Comparison of ENCODE assay signal across 7 mouse cellular contexts in genomic region chr12:28431832-28432728, GRCm38 (mm10).
DNase-seq lines count a peak whose midpoint lies in the region; ATAC-seq lines count a peak whose summit lies in the region.

No protein-coding gene starts in this region.

- 4% methylated on average over 19 of the region's 19 CpGs for WGBS in hindbrain, embryonic 16.5 days
- 7% methylated on average over 19 of the region's 19 CpGs for WGBS in midbrain, embryonic 10.5 days
- 5% methylated on average over 19 of the region's 19 CpGs for WGBS in stomach, embryonic 14.5 days

- DNase-seq in adrenal gland, adult (ENCODE audit: inconsistent age in 2 of 2, low spot score in 1 of 2): peak; percentile 33 to 85
- peak; percentile 19 for DNase-seq in cerebellum, adult 9-11 months
- DNase-seq in frontal cortex, postnatal 10 days (ENCODE audit: low spot score in 2 of 2): peak; percentile 19 to 69
- DNase-seq in layer of hippocampus, postnatal 36 days: peak; percentile 57 to 72
- DNase-seq in midbrain, embryonic 10.5 days (ENCODE audit: low spot score): peak; percentile 77

- no peaks in the 10 kb centered on the region for H3K36me3 ChIP-seq in hindbrain, embryonic 16.5 days (ENCODE audit: control insufficient read depth, insufficient read depth, low read length)
- no peaks in the 10 kb centered on the region for H3K36me3 ChIP-seq in midbrain, embryonic 10.5 days
- H3K36me3 ChIP-seq in stomach, embryonic 14.5 days (ENCODE audit: control insufficient read depth, insufficient read depth, low read length): no peaks in the 10 kb centered on the region

- H3K27ac ChIP-seq in hindbrain, embryonic 16.5 days (ENCODE audit: low read depth, low read length): peak overlapping the region; percentile 88
- peak overlapping the region; percentile 88 for H3K27ac ChIP-seq in midbrain, embryonic 10.5 days (replicated peaks)
- no peak overlapping the region; the same call in 1 of the 2 replicates for H3K27ac ChIP-seq in stomach, embryonic 14.5 days (ENCODE audit: low read length)

- H3K4me2 ChIP-seq in hindbrain, embryonic 16.5 days (ENCODE audit: low read length): peak overlapping the region; percentile 66
- peak overlapping the region; percentile 60 for H3K4me2 ChIP-seq in stomach, embryonic 14.5 days (replicated peaks; ENCODE audit: low read depth, low read length)

- H3K27me3 ChIP-seq in hindbrain, embryonic 16.5 days (replicated peaks; ENCODE audit: control insufficient read depth, insufficient read depth, low read length): no peaks in the 10 kb centered on the region
- no peaks in the 10 kb centered on the region for H3K27me3 ChIP-seq in midbrain, embryonic 10.5 days (ENCODE audit: low read depth, poor library complexity, severe bottlenecking)
- no peaks in the 10 kb centered on the region for H3K27me3 ChIP-seq in stomach, embryonic 14.5 days (ENCODE audit: control insufficient read depth, insufficient read depth, low read length)

- peak overlapping the region; percentile 39 for H3K4me3 ChIP-seq in hindbrain, embryonic 16.5 days (ENCODE audit: low read length)
- H3K4me3 ChIP-seq in midbrain, embryonic 10.5 days: peak overlapping the region; percentile 47
- H3K4me3 ChIP-seq in stomach, embryonic 14.5 days (ENCODE audit: low read depth, low read length): peak overlapping the region; percentile 28

- peak overlapping the region; percentile 60 for H3K9ac ChIP-seq in hindbrain, embryonic 16.5 days (ENCODE audit: low read depth, low read length)
- H3K9ac ChIP-seq in stomach, embryonic 14.5 days (replicated peaks; ENCODE audit: low read depth, low read length): 0 out of 2 replicates have a peak overlapping the region, but pooled peaks have one; percentile 18

- H3K4me1 ChIP-seq in hindbrain, embryonic 16.5 days (ENCODE audit: control insufficient read depth, insufficient read depth, low read depth, low read length): no peaks in the 10 kb centered on the region
- peaks cover 7% of the 10 kb centered on the region for H3K4me1 ChIP-seq in midbrain, embryonic 10.5 days
- H3K4me1 ChIP-seq in stomach, embryonic 14.5 days (ENCODE audit: control insufficient read depth, insufficient read depth, low read length): no peaks in the 10 kb centered on the region

- peaks cover 5% of the 10 kb centered on the region for H3K9me3 ChIP-seq in hindbrain, embryonic 16.5 days (ENCODE audit: control insufficient read depth, low read length)
- H3K9me3 ChIP-seq in midbrain, embryonic 10.5 days (replicated peaks): peaks cover 7% of the 10 kb centered on the region; the same call in 1 of the 2 replicates
- peaks cover 6% of the 10 kb centered on the region; the same call in 1 of the 2 replicates for H3K9me3 ChIP-seq in stomach, embryonic 14.5 days (ENCODE audit: control insufficient read depth, low read depth, low read length)

- peak; percentile 86 for ATAC-seq in hindbrain, embryonic 16.5 days
- 0 out of 2 replicates have a peak, but pooled peaks have one; percentile 65 for ATAC-seq in stomach, embryonic 14.5 days (ENCODE audit: insufficient number of reproducible peaks, insufficient read depth, low FRiP score, low read depth)

Comparison
In these comparisons a context has a peak if more than half of its experiments do, and no peak if none do; other contexts are left out.
1. DNase-seq: peak in every context shown above with its lines; median percentile 77 in midbrain, embryonic 10.5 days; 64 in layer of hippocampus, postnatal 36 days; 59 in adrenal gland, adult; 44 in frontal cortex, postnatal 10 days; 19 in cerebellum, adult 9-11 months.